Mouse (Mus musculus) mature B cell (primary cell): Measurements from ENCODE around the gene Notch1.

ENCODE experiments used
- in situ Hi-C: fragments of 300-500 bp; cut with MboI; formaldehyde crosslinking; loops from 2 replicates; pipeline ENCODE4 v1.14.3; 2019

Notch1 gene

GRCm38 (mm10) chr2:26481724-26482495, 34.6 kb downstream of the Notch1 start:
- in situ Hi-C loops = no loop called here

- in situ Hi-C loops = no loop called here
Measured at GRCm38 (mm10) chr2:26480911-26481310, 35.6 kb downstream of the Notch1 start.

DNA sequence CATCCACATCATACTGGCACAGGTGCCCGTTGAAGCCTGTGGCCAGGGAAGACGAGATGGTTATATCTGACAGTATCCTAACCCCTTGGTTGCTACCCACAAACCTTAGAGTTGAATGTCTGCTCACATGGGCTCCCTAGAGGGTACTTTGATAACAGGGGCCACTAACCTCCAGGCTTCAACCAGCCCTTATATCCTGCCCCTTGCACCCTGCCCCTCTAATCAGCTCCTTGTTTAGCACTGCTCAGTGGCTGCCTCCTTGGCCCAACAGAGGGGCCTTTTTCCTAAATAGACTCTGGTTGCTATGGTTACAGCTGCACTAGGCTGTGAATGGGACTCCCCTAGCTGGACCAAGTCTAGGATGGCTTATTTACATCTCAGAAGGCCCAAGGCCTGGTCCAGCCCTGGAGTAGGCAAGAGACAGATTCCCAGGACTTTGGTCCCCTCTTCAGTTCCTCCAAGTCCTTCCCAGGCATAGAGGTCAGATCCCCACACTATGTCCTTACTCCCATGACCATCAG, 37.7 kb downstream of the Notch1 start:
- in situ Hi-C loops = no loop called here

DNA sequence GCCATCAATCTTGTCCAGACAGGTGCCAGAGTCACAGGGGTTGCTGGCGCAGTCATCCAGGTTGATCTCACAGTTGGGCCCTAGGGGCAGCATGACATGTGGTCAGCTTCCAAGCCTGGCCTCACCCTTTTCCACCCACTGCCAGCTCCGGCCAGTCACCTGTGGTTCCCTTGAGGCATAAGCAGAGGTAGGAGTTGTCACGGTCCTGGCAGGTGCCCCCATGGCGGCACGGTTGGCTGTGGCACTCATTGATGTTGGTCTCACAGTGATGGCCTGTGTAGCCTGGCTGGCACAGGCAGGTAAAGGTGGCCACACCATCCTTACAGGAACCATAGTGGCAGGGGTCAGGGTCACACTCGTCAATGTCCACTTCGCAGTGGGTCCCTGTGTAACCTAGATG, 38.6 kb downstream of the Notch1 start:
- in situ Hi-C loops = no loop called here

- in situ Hi-C loops = no loop called here
Measured at GRCm38 (mm10) chr2:26475505-26476430, 40.7 kb downstream of the Notch1 start.

DNA sequence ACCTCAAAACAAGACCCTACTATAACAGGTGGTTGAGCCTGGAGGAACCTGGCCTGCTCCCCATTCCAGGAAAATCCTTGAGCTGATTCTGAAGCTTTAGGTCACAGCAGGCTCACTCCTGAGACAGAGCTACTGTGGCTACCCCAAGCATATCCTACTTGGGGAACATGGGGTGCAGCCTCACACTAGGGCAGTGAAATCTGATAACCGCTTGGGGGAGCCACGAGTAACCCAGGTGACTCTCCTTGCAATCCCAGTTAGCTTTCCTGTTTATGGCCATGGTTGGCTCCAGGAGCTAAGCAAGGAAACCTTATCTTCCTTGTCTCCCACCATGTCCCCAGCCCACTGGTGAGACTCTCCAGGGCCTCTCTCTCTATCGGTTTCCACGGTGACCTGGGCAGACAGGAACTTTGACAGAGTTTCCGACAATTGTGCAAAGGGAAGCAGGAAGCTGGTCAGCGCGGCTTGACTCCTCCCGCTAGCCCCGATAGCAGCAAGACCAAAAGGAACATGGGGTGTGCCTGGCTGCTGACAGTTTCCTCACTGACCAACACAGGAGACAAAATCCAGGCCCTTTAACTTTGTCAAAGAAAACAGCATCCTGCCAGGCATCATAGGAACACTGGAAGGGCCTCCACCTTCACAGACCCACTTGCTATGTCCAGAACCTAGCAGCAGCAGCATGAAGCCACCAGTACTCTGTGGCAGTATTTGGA, 41.5 kb downstream of the Notch1 start:
- in situ Hi-C loops = no loop called here

- in situ Hi-C loops = no loop called here
Measured at GRCm38 (mm10) chr2:26472312-26473090, 44.0 kb downstream of the Notch1 start.

GRCm38 (mm10) chr2:26471652-26472285, 44.7 kb downstream of the Notch1 start:
- in situ Hi-C loops = no loop called here

- in situ Hi-C loops = no loop called here
Measured at GRCm38 (mm10) chr2:26470967-26471366, 45.5 kb downstream of the Notch1 start.

GRCm38 (mm10) chr2:26468376-26468775, 48.1 kb downstream of the Notch1 start:
- in situ Hi-C loops = no loop called here

- in situ Hi-C loops = no loop called here
Measured at GRCm38 (mm10) chr2:26463412-26463811, 53.1 kb downstream of the Notch1 start.

DNA sequence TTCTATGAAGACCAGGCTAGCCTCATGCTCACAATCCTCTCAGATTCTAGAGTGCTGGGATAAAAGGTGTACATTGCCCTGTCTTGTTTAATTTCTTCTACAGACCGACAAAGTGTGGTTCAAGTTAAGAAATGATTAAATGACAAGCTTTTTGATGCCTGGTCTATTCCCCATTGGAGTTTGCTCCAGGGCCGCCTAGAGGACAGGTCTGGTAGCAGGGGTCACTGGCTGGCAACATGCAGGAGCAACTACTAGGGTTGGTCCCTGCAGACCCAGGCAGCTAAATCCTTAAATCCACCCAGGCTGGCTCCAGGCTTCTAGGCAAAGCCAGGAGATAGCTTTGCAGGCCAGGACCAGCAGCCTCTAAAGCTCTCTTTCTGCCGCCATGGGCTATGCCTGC, 53.5 kb downstream of the Notch1 start:
- in situ Hi-C loops = no loop called here

- in situ Hi-C loops = no loop called here
Measured at GRCm38 (mm10) chr2:26461667-26462066, 54.8 kb downstream of the Notch1 start.

DNA sequence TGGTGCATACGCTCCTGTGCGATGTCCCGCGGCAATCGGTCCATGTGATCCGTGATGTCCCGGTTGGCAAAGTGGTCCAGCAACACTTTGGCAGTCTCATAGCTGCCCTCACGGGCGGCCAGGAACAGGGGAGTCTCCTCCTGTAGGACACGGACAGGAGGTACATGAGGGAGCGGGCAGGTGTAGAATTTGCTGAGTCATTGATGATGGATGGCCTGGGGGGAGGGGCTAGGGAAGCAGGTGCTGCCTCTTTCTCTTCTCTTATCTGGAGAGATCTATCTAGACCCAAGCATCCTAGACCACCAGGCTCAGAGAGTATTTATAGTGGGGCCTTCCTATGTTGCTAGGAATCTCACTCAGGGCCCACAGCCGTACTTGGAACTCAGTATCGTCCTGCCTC, 55.6 kb downstream of the Notch1 start:
- in situ Hi-C loops = no loop called here

- in situ Hi-C loops = no loop called here
Measured at GRCm38 (mm10) chr2:26460097-26460646, 56.3 kb downstream of the Notch1 start.

DNA sequence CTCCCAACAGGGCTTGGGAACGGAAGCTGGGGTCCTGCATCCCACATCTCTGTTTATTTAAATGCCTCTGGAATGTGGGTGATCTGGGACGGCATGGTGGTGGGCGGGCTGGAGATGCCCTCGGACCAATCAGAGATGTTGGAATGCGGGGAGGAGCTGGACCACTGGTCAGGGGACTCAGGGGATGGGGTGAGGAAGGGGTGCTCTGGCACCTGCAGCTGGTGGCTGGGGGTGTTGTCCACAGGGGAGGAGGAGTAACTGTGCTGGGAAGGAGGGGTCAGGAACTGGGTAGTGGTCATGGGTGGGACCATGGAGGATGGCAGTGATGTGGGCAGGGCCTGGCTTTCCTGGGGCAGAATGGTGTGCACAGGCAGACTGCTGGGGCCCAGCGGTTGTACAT, 57.0 kb downstream of the Notch1 start:
- in situ Hi-C loops = loop anchor here (5.0 kb wide), 1 partner anchor 38 kb away; no protein-coding TSS in a partner anchor

GRCm38 (mm10) chr2:26458402-26459124, 57.9 kb downstream of the Notch1 start:
- in situ Hi-C loops = loop anchor here (5.0 kb wide), 1 partner anchor 39 kb away; no protein-coding TSS in a partner anchor

- in situ Hi-C loops = loop anchor here (5.0 to 25.0 kb wide), 2 partner anchors 113 to 463 kb away; partner anchors contain the start of genes Med22, Rpl7a, Surf1 and Surf2
Measured at GRCm38 (mm10) chr2:26449121-26450060, 67.1 kb downstream of the Notch1 start.
